Mouse (Mus musculus) 416B (cell line): ENCODE measurements at regions not wholly inside any gene's neighbourhood (a gene's known extent, or its start where the extent isn't known, plus 50 kb on each side); places are given as distances from the start of the nearest gene placed in this dataset.

ENCODE experiments used
- DNase-seq: peaks from one replicate; pipeline ENCODE4 v3.0.0; 2011; ENCODE audit warnings: low read depth

GRCm38 (mm10) chr4:31618026-31618425 is 345.9 kb upstream of the Map3k7 start:
- no peak for DNase-seq

DNA sequence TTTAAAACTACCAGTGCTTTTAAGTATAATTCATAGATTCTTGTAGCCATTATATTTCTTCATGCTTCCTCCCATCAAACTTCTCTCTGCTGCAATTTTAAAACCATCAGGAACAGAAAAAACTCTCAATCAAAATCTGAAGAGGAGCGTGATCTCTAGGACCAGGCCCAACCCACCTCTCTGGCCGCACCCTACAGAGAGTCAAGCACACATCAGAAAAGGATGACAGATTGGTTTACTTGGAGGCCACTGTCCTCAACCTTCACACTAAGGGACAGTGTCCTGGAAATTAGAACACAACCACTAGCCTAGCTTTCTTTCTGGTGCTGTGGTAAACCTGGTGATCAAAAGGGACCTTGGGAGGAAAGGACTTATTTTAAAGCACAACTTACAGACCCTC is 342.7 kb upstream of the Map3k7 start:
- DNase-seq: no peak

GRCm38 (mm10) chr4:31627053-31627452 is 336.8 kb upstream of the Map3k7 start:
- DNase-seq: no peak

DNA sequence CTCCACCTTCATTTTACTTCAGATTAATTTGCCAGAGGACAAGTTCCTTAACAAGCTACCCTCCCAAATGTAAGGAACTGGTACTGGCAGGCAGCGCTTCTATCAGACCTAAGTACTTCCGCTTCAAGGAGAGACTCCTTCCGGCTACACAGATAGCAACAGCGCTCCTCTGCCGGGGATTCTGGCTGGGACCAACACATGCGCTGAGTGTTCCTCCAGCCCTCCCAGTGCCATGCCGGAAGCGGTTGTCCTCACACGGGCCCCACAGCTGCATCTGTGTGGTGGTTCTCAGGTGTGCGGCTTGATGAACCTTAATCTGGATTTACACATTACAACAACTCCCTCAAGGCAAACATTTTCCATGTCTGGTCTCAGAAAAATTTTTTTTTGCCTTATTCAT is 336.1 kb upstream of the Map3k7 start:
- no peak for DNase-seq

DNA sequence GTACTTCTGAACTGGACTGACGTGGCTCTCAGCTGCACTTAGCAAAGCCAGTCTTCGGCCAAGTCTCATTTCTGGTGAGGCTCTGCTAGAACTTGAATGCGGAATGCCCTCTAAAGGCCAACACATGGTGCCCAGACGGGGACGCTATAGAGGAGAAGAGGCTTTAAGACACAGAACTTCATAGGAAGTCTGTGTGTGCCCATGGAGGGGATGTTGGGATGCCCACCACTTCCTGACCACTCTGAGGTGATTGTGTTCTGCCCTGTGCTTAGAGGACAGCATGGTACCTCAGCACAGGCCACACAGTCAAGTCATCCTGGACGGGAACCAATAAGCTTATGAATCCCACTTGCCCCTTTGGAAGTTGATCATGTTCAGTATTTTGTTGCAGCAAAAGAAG is 325.3 kb upstream of the Map3k7 start:
- DNase-seq: no peak

DNA sequence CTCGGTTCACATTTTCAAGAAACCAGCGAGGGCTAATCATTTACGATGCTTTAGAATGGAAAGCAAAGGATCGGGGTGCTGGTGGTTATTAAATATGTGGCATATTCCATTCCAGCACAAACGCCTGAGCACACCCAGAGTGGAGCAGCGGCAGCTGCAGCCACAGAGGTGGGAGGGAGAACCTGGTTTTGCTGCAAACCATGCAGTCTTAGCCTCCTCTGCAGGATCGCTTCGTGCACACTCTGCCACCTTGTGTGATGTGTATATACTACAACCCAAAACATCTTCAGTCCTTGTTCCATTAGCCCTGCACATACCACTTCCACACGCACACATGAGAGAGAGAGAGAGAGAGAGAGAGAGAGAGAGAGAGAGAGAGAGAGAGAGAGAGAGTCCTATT is 321.7 kb upstream of the Map3k7 start:
- no peak for DNase-seq

DNA sequence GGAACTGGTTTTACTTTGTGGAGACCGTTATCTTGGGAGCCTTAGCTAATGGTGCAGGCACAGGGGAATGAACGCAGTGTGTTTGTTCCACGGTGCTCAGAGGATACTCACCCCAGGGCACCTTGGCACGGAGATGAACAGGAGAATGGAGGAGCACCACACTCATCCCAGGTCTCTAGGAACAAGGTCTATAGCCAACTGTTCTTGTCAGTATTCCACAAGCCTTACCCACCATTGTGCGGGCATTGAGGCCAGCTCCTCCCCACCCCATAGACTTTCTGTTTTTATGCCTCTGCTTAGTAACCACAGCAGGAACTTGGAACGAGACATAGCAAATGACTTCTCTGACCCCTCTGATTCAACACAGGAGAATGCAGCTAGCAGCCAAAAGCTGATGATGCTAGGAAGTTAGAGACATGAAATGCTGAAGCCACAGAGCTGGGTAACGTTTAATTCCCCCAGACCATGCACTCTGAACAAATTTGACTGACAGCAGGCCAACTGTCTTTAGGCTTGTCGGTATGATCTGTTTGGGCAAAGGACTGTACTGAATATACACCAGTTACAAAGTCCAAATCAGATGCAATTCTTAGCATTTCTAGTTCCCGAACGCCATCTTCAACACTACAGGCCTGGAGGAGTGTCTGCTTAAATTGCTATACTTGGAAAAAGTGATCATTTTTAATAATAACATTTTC is 321.2 kb upstream of the Map3k7 start:
- DNase-seq: no peak

GRCm38 (mm10) chr4:31648631-31649368 is 315.1 kb upstream of the Map3k7 start:
- no peak for DNase-seq

DNA sequence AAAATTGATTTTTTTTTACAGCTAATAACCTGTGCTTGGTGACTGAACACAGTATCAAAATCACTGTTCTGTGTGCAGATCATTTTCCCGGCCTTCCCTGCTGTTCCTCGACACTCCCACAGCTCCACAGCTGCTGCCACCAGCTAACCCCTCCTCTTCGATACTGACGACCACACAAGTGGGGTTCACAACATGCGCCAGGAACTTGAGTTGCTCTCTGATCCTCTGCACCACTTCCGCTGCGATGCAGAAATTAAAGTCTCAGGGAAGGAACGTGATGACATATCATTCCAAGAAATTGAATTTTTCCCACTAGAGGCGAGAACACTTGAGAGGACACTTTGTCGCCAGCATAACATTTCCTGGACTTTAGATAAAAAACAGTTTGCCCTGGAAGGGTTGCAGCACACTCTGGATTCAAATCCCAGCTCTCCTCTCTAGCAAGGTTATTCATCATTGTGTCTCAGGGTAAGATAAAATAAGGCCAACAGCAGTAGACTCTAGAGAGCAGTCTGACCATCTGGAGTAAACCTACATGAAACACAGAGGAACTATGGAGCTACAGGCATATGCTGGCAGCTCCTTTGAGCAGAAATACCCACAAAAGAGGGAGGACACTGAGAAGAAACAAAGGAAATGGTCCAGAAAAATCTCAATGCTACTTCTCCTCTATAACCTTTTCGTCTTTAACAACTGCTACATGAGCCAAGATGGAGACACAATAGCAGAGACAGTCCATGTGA is 308.4 kb upstream of the Map3k7 start:
- no peak for DNase-seq

DNA sequence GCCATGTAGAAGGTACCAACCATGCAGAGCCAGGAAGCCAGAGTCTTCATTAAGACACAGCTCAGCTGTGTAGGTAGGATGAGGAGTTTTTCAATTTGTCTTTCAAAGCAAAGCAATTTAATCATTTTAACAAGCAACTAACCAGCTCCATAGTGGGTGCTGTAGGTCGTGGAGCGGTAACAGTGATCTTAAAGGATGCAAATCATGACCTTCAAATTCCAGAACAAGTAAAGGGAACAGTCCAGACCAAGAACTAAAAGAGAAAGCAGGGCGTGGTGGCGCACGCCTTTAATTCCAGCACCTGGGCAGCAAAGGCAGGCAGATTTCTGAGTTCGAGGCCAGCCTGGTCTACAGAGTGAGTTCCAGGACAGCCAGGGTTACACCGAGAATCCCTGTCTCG is 307.8 kb upstream of the Map3k7 start:
- no peak for DNase-seq

GRCm38 (mm10) chr4:31658820-31659219 is 305.1 kb upstream of the Map3k7 start:
- DNase-seq: no peak

GRCm38 (mm10) chr4:31660896-31661295 is 303.0 kb upstream of the Map3k7 start:
- no peak for DNase-seq

GRCm38 (mm10) chr4:31671530-31672170 is 292.2 kb upstream of the Map3k7 start:
- DNase-seq: no peak

- DNase-seq: no peak
Measured at GRCm38 (mm10) chr4:31672171-31672841, 291.6 kb upstream of the Map3k7 start.

- DNase-seq: no peak
Measured at GRCm38 (mm10) chr4:31672842-31673171, 291.1 kb upstream of the Map3k7 start.

GRCm38 (mm10) chr4:31679007-31679590 is 284.8 kb upstream of the Map3k7 start:
- no peak for DNase-seq

- no peak for DNase-seq
Measured at GRCm38 (mm10) chr4:31680958-31681357, 282.9 kb upstream of the Map3k7 start.

GRCm38 (mm10) chr4:31689083-31689482 is 274.8 kb upstream of the Map3k7 start:
- DNase-seq: no peak

GRCm38 (mm10) chr4:31697769-31698505 is 266.0 kb upstream of the Map3k7 start:
- DNase-seq: no peak

DNA sequence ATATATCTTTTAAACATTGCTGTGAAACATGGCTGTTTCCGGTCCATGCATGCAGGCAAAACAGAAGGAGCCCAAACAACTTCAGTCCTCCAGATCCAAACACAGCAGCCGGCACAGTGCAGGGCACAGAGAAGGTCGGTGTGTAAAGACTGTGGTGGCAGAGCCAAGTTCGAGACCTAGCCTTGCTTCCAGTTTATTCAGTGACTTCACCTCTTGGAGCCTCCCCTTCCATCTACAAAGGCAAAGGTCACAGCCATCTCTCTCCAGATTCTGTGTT is 265.5 kb upstream of the Map3k7 start:
- no peak for DNase-seq

DNA sequence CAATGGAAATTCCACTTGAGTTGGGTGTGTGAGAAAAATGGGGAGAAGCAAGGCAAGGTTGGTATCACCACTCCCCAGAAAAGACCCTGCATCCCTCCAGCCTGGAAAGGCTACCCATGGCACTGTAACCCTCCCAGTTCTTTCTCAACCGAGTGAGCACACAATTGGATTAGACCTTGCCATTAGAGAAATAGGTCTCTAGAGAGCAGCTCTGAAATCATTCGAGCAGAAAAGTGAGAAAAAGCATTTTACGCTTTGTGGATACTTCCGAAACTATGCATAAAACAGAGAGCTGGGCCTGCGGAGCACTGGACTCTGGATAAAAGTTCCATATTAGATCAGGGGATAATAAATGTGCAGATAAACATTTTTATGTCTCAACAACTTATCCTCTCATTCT is 264.6 kb upstream of the Map3k7 start:
- DNase-seq: no peak
